Mouse (Mus musculus) embryonic fibroblast, embryonic 13.5 days (primary cell): ENCODE measurements around the gene Mpc1.
"Not testable (repeated sequence)": the region's sequence is repeated elsewhere in the genome, so short reads cannot be mapped to it uniquely, and the experiment has no call there.

Experiments
- CTCF ChIP-seq: IDR thresholded peaks from 2 replicates; pipeline ENCODE4 v1.5.1; 2011; ENCODE audit warnings: mild to moderate bottlenecking, control low read depth, low read length, moderate library complexity, borderline replicate concordance; ENCODE audit not compliant: insufficient read depth
- POLR2A ChIP-seq: IDR thresholded peaks from 2 replicates; pipeline ENCODE4 v1.6.1; 2011; ENCODE audit warnings: low read depth, mild to moderate bottlenecking, control low read depth, low read length, moderate library complexity

GRCm38 (mm10) chr17:8326877-8327276 lies 44.2 kb downstream of the Mpc1 start:
- not testable (repeated sequence) for TF ChIP-seq CTCF, POLR2A
